Mouse (Mus musculus) CH12.LX (cell line): ENCODE measurements around the gene Lrig1. TPM values are rescaled to one million over a fixed set of nuclear protein-coding genes. Genes with fewer than 3 reads are reported as not detected.

Experiments
- DNase-seq: peaks from one replicate; pipeline ENCODE4 v3.0.0-alpha.2; 2013; ENCODE audit errors: extremely low read depth
- H3K27ac ChIP-seq: 2 replicates; pipeline ENCODE4 v1.5.1; 2012; ENCODE audit warnings: low read depth, mild to moderate bottlenecking, control low read depth, moderate library complexity; ENCODE audit not compliant: insufficient read depth
- H3K27me3 ChIP-seq: replicated peaks from 2 replicates; pipeline ENCODE3; 2012; ENCODE audit warnings: inconsistent platforms
- H3K36me3 ChIP-seq, 2 experiments: replicated peaks in 1 of 2; 2 replicates each; pipeline versions ENCODE3 to v1.6.1; 2012; ENCODE audit warnings: inconsistent platforms in 1 of 2, low read length in 1 of 2, mild to moderate bottlenecking in 1 of 2, mixed read lengths in 1 of 2, moderate library complexity in 1 of 2; ENCODE audit not compliant: control insufficient read depth in 1 of 2, insufficient read depth in 1 of 2
- H3K4me1 ChIP-seq, 2 experiments: 2 replicates each; pipeline ENCODE4 v1.6.1; 2012; ENCODE audit warnings: inconsistent platforms in 1 of 2, moderate library complexity in 1 of 2; ENCODE audit not compliant: insufficient read depth in 2 of 2, control insufficient read depth in 1 of 2
- H3K4me2 ChIP-seq: 2 replicates; pipeline ENCODE4 v1.6.1; 2012; ENCODE audit warnings: low read depth, mild to moderate bottlenecking, control low read depth; ENCODE audit not compliant: poor library complexity, insufficient read depth, severe bottlenecking
- H3K4me3 ChIP-seq, 3 experiments: fragments of 150-350 bp in 1 of 3; sonication (generic) in 1 of 3; replicated peaks in 1 of 3; 2 replicates each; pipeline versions ENCODE3 to v1.5.1; 2011 to 2012; ENCODE audit warnings: low read depth in 2 of 3, low read length in 2 of 3, mild to moderate bottlenecking in 2 of 3, moderate library complexity in 2 of 3, control low read depth in 1 of 3, improper control_type of control experiment in 1 of 3, inconsistent platforms in 1 of 3, mixed read lengths in 1 of 3; ENCODE audit not compliant: poor library complexity in 1 of 3
- H3K79me2 ChIP-seq: replicated peaks from 2 replicates; pipeline ENCODE4 v1.6.1; 2012; ENCODE audit warnings: mild to moderate bottlenecking, moderate library complexity; ENCODE audit not compliant: control insufficient read depth, poor library complexity, insufficient read depth, severe bottlenecking; ENCODE audit errors: extremely low read depth
- H3K9ac ChIP-seq: 2 replicates; pipeline ENCODE4 v1.6.1; 2012; ENCODE audit warnings: low read depth, mild to moderate bottlenecking, control low read depth, moderate library complexity; ENCODE audit not compliant: insufficient read depth
- H3K9me3 ChIP-seq: replicated peaks from 2 replicates; pipeline ENCODE3; 2012; ENCODE audit warnings: low read length, inconsistent platforms, mixed read lengths
- CHD1 ChIP-seq: IDR thresholded peaks from 2 replicates; pipeline ENCODE4 v1.6.1; 2012; ENCODE audit warnings: low read depth, low read length, improper control_type of control experiment, inconsistent platforms
- CHD2 ChIP-seq: IDR thresholded peaks from 2 replicates; pipeline ENCODE4 v1.6.1; 2011; ENCODE audit warnings: low read length, improper control_type of control experiment
- E2F4 ChIP-seq: IDR thresholded peaks from 2 replicates; pipeline ENCODE4 v1.6.1; 2011; ENCODE audit warnings: low read depth, low read length, improper control_type of control experiment; ENCODE audit not compliant: insufficient replicate concordance
- ETS1 ChIP-seq: conservative IDR thresholded peaks from 2 replicates; pipeline ENCODE4 v1.6.1; 2012; ENCODE audit warnings: low read depth, mild to moderate bottlenecking, inconsistent platforms, low read length, improper control_type of control experiment, moderate library complexity
- GABPA ChIP-seq: IDR thresholded peaks from 2 replicates; pipeline ENCODE4 v1.6.1; 2012; ENCODE audit warnings: low read depth, low read length, improper control_type of control experiment, inconsistent platforms; ENCODE audit not compliant: insufficient replicate concordance
- HCFC1 ChIP-seq: IDR thresholded peaks from 2 replicates; pipeline ENCODE4 v1.6.1; 2012; ENCODE audit warnings: low read depth, mild to moderate bottlenecking, inconsistent platforms, low read length, improper control_type of control experiment
- JUN ChIP-seq: IDR thresholded peaks from 2 replicates; pipeline ENCODE4 v1.6.1; 2011; ENCODE audit warnings: low read depth, mild to moderate bottlenecking, low read length, improper control_type of control experiment, moderate library complexity; ENCODE audit not compliant: insufficient read depth
- JUND ChIP-seq: conservative IDR thresholded peaks from 2 replicates; pipeline ENCODE4 v1.6.1; 2011; ENCODE audit warnings: low read depth, low read length, improper control_type of control experiment
- MAZ ChIP-seq: IDR thresholded peaks from 2 replicates; pipeline ENCODE4 v1.6.1; 2012; ENCODE audit warnings: low read depth, mild to moderate bottlenecking, inconsistent platforms, low read length, improper control_type of control experiment, moderate library complexity
- NELFE ChIP-seq: IDR thresholded peaks from 2 replicates; pipeline ENCODE4 v1.6.1; 2011; ENCODE audit warnings: low read depth, low read length, improper control_type of control experiment
- RAD21 ChIP-seq: IDR thresholded peaks from 2 replicates; pipeline ENCODE4 v1.6.1; 2011; ENCODE audit warnings: low read depth, mild to moderate bottlenecking, low read length, improper control_type of control experiment, moderate library complexity
- SIN3A ChIP-seq: IDR thresholded peaks from 2 replicates; pipeline ENCODE4 v1.6.1; 2012; ENCODE audit warnings: low read length, improper control_type of control experiment, inconsistent platforms
- TBP ChIP-seq: conservative IDR thresholded peaks from 2 replicates; pipeline ENCODE4 v1.6.1; 2011; ENCODE audit warnings: low read depth, low read length, improper control_type of control experiment
- TCF12 ChIP-seq: IDR thresholded peaks from 2 replicates; pipeline ENCODE4 v1.6.1; 2014; ENCODE audit warnings: low read depth, mild to moderate bottlenecking, inconsistent platforms, low read length, improper control_type of control experiment
- UBTF ChIP-seq: IDR thresholded peaks from 2 replicates; pipeline ENCODE4 v1.6.1; 2012; ENCODE audit warnings: low read depth, mild to moderate bottlenecking, inconsistent platforms, low read length, improper control_type of control experiment, moderate library complexity
- USF1 ChIP-seq: IDR thresholded peaks from 2 replicates; pipeline ENCODE4 v1.6.1; 2014; ENCODE audit warnings: low read depth, mild to moderate bottlenecking, inconsistent platforms, low read length, improper control_type of control experiment
- ZC3H11A ChIP-seq: IDR thresholded peaks from 2 replicates; pipeline ENCODE4 v1.6.1; 2012; ENCODE audit warnings: low read depth, mild to moderate bottlenecking, inconsistent platforms, low read length, improper control_type of control experiment
- dilution Hi-C: fragments of 300-500 bp; cut with MboI; formaldehyde crosslinking; loops from 2 replicates; pipeline ENCODE4 v1.14.3; 2020; ENCODE audit warnings: low sequenced_read_pairs; ENCODE audit not compliant: extremely low pct_unique_long_range_greater_than_20kb, extremely low pct_ligation_motif_present
- in situ Hi-C: fragments of 300-500 bp; cut with MboI; formaldehyde crosslinking; loops from 3 replicates; pipeline ENCODE4 v1.14.3; 2019; ENCODE audit warnings: low sequenced_read_pairs, low pct_ligation_motif_present, low pct_unique_long_range_greater_than_20kb, mixed read lengths
- polyA plus RNA-seq: library from polyadenylated mRNA; unstranded; fragments of >175 nt; gene quantifications from 2 replicates; pipeline ENCODE4 v1.2.1, GENCODE M21; 2012; ENCODE audit warnings: low read depth; ENCODE audit not compliant: insufficient read length
- total RNA-seq, 2 experiments: library from RNA; depleted of rRNA; stranded (reverse); fragments of 300-350 nt in 1 of 2; fragments of >200 nt in 1 of 2; gene quantifications; 2 replicates each; pipeline ENCODE4 v1.2.3; 2012 to 2014

Lrig1 gene
- total and polyA plus RNA-seq, 3 experiments: 0.43 TPM; not detected in 2

DNA sequence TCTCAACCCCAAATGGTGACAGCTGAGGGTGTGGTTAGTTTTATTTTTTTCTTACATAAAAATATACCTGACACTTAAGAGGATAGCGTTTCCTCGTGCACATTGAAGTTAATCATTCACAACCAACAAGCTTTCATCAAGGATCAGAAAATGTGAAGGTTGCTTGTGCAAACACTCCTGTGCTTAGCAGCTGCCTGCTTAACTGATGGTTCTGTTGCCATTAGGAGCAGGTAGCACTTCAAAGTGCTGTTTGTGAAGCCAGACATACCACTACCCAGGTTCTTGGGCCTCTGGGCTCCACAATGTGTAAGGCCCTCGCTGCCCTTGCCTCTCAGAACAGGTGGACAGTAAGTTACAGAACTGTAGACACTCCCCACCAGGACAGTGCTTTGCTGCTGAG lies 23.1 kb downstream of the Lrig1 start:
- dilution Hi-C loops: no loop called here
- Histone ChIP-seq H3K79me2 (no peaks in the 10 kb centered on the region), H3K4me2 (no peak overlapping the region), H3K9me3 (no peaks in the 10 kb centered on the region), H3K27me3 (no peaks in the 10 kb centered on the region), H3K4me3 (no peak overlapping the region)
- DNase-seq: no peak
- TF ChIP-seq CHD2: no peak
- no peak for TF ChIP-seq SIN3A
- no peak for TF ChIP-seq TCF12
- TF ChIP-seq E2F4: no peak
- TF ChIP-seq CHD1: no peak
- TF ChIP-seq UBTF: no peak
- TF ChIP-seq ETS1: no peak
- TF ChIP-seq ZC3H11A: no peak
- no peak for TF ChIP-seq JUND
- TF ChIP-seq USF1: no peak
- TF ChIP-seq RAD21: no peak
- TF ChIP-seq NELFE: no peak
- TF ChIP-seq TBP: no peak
- TF ChIP-seq, all 38 proteins: peak for 0
- Histone ChIP-seq H3K9ac (no peak overlapping the region), H3K27ac (no peak overlapping the region), H3K36me3 (no peaks in the 10 kb centered on the region), H3K4me1 (peaks cover 0 to 10% of the 10 kb centered on the region in 2 experiments; a peak in 2 of 4 replicates)
- in situ Hi-C loops: no loop called here

DNA sequence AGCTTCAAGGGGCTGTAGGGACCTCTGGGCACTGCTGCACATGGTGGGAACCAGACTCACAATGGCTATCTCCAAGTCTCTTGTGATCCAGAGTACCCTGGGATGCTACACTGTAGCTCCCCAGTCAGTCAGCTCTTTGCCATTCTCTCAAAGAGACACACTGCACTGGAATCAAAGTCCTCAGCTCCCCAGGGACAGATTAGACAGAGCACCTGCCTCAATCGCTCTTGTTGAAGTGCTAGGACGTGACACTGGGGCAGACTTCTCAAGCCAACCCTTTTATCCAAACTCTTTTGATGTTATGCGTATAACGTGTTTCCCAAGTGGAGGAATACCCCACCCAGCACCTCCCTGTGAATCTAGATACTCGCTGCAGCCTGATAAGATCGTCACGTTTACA lies 23.7 kb downstream of the Lrig1 start:
- Histone ChIP-seq H3K27ac (no peak overlapping the region), H3K4me2 (no peak overlapping the region), H3K9ac (no peak overlapping the region), H3K27me3 (no peaks in the 10 kb centered on the region), H3K4me1 (peaks cover 0 to 6% of the 10 kb centered on the region in 2 experiments; a peak in 2 of 4 replicates), H3K4me3 (no peak overlapping the region), H3K36me3 (no peaks in the 10 kb centered on the region), H3K9me3 (no peaks in the 10 kb centered on the region), H3K79me2 (no peaks in the 10 kb centered on the region)
- no peak for DNase-seq
- in situ Hi-C loops (no loop called here), dilution Hi-C loops (no loop called here)
- TF ChIP-seq NELFE (no peak), JUN (no peak), HCFC1 (no peak), MAZ (no peak), GABPA (no peak)
